Mouse (Mus musculus) hindlimb bud, embryonic 11.5 days (tissue): Measurements from ENCODE around the gene Arvcf.

Experiments
- DNase-seq: peaks from one replicate; pipeline ENCODE4 v3.0.0-alpha.2; 2012; ENCODE audit warnings: low read depth, low spot score; ENCODE audit errors: extremely low spot score

The Arvcf gene

GRCm38 (mm10) chr16:18347931-18348600 lies at the start of gene Arvcf, which contains the start of gene Tango2:
Gene Arvcf, plus strand, starts transcription at chr16:18348182.
Gene Tango2, minus strand, starts transcription at chr16:18348103.
- peak; percentile 49 for DNase-seq

DNA sequence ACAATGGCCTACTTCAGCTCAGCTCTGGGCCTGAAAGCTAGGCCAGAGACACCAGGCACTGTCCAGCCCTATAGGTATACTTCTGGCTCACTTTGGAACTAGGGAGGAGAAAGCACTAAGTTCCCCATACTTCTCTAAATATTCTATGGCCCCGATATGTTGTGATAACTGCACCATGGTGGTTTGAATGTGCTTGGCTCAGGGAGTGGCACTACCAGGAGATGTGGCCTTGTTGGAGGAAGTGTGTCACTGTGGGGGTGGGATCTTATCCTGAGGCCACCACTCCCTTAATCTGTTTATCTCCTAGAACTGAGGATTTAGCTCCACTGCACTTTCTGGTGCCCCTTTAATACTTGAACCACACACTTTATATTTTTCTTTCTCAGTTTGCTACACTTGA lies 39.8 kb upstream of the Arvcf start:
- DNase-seq: no peak

DNA sequence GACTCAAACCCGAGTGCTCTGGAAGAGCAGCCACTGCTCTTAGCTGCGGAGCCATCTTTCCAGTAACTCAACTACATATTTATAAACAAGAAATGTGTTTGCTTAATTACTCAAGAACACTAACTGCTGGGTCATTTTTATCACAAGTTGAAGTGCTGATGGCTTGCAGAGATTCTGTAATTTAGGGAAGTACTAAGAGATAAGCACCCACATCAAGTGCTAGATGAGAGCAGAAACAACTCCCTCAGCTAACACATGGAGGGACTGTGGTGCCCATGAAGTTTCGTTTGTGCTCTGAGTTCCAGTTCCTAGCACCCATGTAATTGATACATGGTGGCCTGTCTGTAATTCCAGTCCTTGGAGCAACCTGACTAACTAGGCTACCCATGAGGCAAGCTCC lies 29.0 kb upstream of the Arvcf start:
- no peak for DNase-seq

GRCm38 (mm10) chr16:18321443-18321842 lies 26.5 kb upstream of the Arvcf start:
- DNase-seq: no peak

DNA sequence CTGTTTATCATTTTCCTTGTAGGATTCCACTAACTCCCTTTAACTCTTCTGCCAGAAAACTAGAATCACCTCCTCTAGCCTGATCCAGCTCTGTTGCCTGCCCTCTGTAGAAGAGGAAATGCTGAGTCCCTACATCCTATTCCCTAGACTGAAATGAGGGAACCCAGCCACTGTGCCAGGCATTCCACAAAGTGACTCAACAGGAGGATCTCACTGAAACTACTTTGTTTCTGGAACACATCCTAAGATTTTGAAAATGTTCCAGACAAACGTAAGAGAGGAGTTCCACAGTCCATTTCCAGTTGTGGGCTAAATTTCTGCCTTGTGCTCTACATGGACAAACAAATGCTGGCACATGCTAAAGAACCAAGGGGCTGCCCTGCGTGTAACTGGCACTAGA lies 24.5 kb upstream of the Arvcf start:
- DNase-seq: no peak

DNA sequence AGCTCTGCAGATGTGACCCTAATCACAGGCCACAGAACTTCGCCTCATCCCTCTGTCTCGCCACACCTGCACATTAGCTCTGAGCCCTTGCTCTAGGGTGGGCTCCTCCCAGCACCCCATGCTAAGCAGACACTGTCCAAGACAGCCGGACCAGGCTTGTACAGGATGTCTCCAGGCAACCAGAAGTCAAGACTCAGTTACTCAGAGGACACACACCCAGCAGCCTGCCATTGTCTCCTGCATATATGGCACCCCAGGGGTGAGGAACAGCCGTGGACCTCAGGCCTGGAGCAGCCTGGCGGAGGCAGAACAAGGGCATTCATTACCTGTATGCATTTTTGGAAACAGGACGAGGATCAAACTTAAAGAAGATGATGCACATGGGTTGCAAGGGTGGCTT lies 24.0 kb upstream of the Arvcf start:
- no peak for DNase-seq

GRCm38 (mm10) chr16:18325741-18326140 lies 22.2 kb upstream of the Arvcf start:
- DNase-seq: no peak

DNA sequence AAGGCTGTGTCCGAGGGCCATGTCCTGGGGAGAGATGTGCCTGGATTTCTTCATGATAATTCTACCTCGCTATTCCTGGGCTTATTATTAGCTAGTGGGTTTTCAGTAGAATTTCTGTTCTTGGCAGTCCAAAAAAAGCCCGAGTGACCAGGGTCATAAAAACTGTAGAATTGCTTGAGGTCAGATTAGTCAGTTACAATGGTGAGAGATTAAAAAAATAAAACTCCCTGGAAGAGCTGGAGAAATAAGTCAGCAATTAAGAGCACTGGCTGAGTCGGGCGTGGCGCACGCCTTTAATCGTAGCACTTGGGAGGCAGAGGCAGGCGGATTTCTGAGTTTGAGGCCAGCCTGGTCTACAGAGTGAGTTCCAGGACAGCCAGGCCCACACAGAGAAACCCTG lies 20.0 kb upstream of the Arvcf start:
- DNase-seq: no peak

GRCm38 (mm10) chr16:18328524-18328923 lies 19.5 kb upstream of the Arvcf start:
- DNase-seq: no peak

- no peak for DNase-seq
Measured at GRCm38 (mm10) chr16:18333976-18334375, 14.0 kb upstream of the Arvcf start.

- no peak for DNase-seq
Measured at GRCm38 (mm10) chr16:18335981-18336380, 12.0 kb upstream of the Arvcf start.

- DNase-seq: no peak
Measured at GRCm38 (mm10) chr16:18337261-18337660, 10.7 kb upstream of the Arvcf start.

DNA sequence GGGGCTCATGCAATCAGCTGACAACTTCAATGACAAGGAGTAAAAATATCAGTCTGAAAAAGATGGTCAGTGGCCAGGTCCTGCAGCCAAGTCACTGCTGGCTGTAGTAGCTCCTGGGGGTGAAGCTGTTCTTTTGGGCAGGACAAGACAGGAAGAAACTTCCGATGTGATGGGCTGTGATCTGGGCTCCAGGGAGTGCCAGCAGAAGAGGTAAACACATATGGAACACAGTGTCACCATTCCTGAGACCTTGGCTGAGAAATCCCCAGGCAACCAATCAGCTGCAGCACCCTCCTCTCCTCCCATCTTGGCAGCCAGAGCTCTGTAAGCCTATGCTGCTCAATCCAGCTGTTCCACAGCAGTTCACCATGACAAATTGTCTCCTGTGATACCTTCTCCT lies 8.1 kb upstream of the Arvcf start:
- DNase-seq: no peak

- DNase-seq: no peak
Measured at GRCm38 (mm10) chr16:18341605-18342004, 6.4 kb upstream of the Arvcf start.

DNA sequence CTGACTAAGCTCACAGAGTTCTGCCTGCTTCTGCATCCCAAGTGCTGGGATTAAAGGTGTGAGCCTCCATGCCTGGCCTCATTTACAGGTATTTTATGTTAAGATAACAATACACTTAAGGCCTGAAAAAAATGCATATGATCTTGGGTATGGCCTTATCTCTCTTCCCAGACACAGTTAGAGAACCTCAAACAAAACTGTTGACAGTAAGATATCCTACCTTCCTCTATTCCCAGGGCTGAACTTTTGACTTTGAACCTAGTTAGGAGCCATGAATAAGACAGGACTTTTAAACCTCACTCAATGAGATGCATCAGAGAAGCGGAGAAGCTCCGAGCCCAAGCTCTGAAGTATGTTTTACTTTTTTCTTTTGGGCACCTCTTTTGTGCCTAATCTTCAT lies 5.9 kb upstream of the Arvcf start:
- no peak for DNase-seq

DNA sequence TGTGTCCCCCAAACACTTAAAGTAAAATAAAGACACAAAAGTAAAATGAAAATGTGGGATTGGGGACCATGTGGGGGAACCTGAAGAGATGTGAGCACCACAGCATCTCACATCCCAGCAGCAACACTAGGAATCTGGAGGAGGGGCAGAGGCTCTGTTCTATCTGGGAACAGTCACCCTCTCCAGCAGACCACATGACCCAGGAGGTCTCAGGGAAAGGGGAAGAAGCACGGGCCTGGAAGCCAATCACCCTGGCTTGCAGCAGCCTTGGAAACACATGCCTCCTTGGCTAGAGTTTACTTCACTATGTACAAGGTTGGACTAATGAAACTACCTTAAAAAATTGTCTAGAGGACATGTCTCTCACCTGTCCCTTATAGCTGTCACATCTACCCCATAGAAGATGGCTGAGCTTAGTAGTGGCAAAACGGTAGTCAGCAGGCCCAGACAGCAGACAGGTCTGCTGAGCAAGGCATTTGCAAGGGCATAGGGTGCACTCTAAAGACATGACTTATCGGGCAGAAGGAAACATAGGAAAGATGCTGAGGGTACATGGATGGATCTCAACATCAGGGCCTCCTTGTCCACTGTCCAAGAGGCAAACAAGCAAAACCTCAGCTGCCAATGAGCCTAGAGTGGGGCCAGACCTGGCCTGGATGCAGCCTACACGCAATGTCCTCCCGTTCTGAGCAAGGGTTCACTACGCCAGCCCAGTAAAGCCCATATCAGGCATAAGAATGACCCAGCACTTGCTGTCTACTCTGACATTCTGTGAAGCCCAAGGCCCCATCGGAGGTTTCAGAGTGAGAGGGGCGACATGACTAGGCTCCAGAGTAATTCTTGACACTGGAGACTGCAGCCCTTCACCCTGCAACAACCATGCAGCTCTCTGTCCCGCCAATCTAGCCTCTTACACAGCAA lies 5.1 kb upstream of the Arvcf start:
- DNase-seq: no peak

DNA sequence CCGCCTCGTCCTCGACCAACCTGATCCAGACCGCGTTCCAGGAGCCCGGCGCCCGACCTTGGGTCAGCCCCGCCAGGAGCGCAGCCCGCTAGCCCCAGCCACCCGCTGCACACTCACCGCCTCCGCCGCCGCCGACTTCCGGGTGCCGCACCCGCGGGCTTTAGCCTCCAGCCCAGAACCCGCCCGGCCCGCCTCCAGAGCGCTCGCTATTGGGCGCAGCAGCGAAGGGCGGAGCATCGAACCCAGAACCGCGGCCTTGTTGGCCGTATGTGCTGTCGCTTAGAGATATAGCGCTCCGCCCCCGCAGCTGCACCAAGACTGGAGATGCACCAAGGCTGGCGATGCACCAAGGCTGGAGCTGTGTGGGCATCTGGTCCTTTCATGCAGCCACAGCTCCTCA lies 4.2 kb upstream of the Arvcf start:
- peak; percentile 74 for DNase-seq

DNA sequence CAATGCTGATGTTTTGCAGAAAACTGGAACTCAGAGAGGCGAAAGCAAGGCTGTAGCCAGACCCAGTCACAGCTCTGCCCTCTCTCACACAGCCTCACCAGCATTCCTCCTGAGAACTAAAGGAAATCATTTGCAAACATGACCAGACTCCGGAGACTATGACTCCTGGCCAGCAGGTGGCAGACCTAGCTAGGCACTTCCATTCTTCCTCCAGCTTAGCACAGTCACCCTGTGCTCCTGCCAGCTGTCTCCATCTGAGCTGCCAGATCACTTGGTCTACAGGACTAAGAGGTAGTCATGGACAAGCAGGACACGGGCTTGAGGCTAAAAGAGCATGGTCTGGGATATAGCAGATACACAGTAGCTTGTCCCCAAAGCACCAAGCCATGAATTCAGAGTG lies 2.7 kb upstream of the Arvcf start:
- DNase-seq: peak; percentile 83

GRCm38 (mm10) chr16:18348601-18349175 lies 706 bp downstream of the Arvcf start:
- no peak for DNase-seq

DNA sequence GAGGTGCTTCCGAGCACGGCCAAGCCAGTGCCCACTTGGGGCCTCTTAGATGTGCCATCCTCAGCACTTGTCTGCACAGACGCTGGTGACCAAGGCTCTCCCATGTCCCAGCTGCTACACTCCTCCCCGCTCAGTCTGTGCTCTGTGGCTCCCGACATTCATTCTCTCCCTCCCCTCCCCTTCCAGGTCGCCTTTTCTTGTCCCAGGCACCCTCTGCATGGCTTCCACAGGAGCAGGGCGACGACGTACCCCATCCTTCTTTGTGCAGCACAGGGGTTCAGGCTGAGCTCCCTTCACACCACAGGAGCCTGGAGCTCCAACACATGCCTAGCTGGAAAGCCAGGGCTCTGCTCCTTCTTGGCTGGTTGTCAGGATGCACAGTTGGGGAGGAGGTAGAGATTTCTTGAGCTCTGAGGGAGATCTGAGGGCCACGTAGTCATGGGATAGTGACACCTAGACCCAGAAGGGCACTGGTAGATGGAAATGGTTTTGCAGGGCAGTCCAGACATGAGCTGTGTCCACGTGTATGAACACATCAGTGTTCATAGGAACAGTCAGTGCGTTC lies 1.9 kb downstream of the Arvcf start:
- DNase-seq: no peak

DNA sequence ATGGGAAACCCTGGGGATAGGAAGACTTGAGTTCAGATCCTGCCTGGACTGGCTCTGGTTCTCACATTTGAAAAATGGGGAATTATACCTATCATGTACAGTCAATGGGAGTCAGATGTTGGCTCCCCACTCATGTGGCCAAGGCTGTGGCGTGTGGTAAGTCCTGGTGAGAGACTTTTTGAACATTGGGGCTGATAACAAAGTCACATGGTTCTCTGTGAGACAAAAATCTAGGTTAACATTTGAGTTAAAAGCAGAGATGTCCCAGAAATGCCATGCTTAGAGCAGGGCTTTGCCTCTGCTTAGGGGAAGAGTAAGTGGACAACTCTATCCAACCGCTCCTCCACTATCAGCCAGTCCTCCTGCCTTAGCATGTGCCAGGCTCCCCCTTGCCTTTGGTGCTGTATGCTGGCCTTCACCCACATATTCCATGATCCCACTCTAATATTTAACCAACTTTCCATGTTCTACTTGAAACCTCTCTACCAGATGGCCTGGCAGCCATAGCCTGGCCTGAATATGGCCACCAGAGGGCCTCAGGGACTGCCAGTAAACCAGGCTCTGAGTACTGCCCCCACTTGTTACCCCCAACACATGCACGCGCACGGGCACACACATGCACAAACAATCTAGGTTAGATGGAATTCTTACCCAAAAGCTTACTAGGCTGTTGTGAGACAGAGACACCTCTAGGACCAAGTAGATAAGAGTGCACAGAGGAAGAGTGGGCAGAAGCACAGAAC lies 3.5 kb downstream of the Arvcf start:
- DNase-seq: no peak
